Mouse (Mus musculus) limb, embryonic 11.5 days (tissue): ENCODE results near the gene Miox. TPM values are rescaled to one million over a fixed set of nuclear protein-coding genes. Genes with fewer than 3 reads are reported as not detected.

ENCODE experiments used
- ATAC-seq: fragments of 200-750 bp; cut with Nextera tagmentation; 2 replicates; pipeline ENCODE4 v1.8.0; 2017; ENCODE audit warnings: low read depth; ENCODE audit not compliant: insufficient number of reproducible peaks, low FRiP score, low TSS enrichment
- DNase-seq: peaks from one replicate; pipeline ENCODE4 v3.0.0-alpha.2; 2015; ENCODE audit warnings: low spot score
- H3K27ac ChIP-seq: fragments of 300-500 bp; sonication (generic); replicated peaks from 2 replicates; pipeline ENCODE4 v1.5.1; 2014; ENCODE audit warnings: low read depth, mild to moderate bottlenecking, low read length
- H3K27me3 ChIP-seq: fragments of 300-500 bp; sonication (generic); 2 replicates; pipeline ENCODE4 v1.6.1; 2014; ENCODE audit warnings: mild to moderate bottlenecking, low read length, mixed read lengths; ENCODE audit not compliant: control insufficient read depth, insufficient read depth
- H3K36me3 ChIP-seq: fragments of 300-500 bp; sonication (generic); 2 replicates; pipeline ENCODE4 v1.6.1; 2014; ENCODE audit warnings: mild to moderate bottlenecking, low read length, moderate library complexity, mixed read lengths; ENCODE audit not compliant: control insufficient read depth, insufficient read depth
- H3K4me1 ChIP-seq: fragments of 300-500 bp; sonication (generic); 2 replicates; pipeline ENCODE4 v1.6.1; 2014; ENCODE audit warnings: low read length, mixed read lengths; ENCODE audit not compliant: control insufficient read depth, insufficient read depth
- H3K4me2 ChIP-seq: fragments of 300-500 bp; sonication (generic); 2 replicates; pipeline ENCODE4 v1.6.1; 2014; ENCODE audit warnings: low read depth, mild to moderate bottlenecking, moderate library complexity; ENCODE audit not compliant: severe bottlenecking
- H3K4me3 ChIP-seq: fragments of 300-500 bp; sonication (generic); 2 replicates; pipeline ENCODE4 v1.5.1; 2014; ENCODE audit warnings: low read depth, low read length
- H3K9ac ChIP-seq: fragments of 300-500 bp; sonication (generic); 2 replicates; pipeline ENCODE4 v1.6.1; 2014; ENCODE audit warnings: mild to moderate bottlenecking, low read length
- H3K9me3 ChIP-seq: fragments of 300-500 bp; sonication (generic); 2 replicates; pipeline ENCODE4 v1.6.1; 2016; ENCODE audit warnings: low read length; ENCODE audit not compliant: control insufficient read depth
- WGBS: fragments of 180-500 bp; shearing (Covaris S2); extraction: QIAGEN DNeasy Blood & Tissue Kit; methylation state at CpG from one replicate; pipeline ENCODE4 v1.1.7; 2014; 5-methylcytosine and 5-hydroxymethylcytosine counted together
- polyA plus RNA-seq: library from polyadenylated mRNA; unstranded; fragments of >200 nt; fragmentation: Nextera tagmentation; extraction: Ambion mirVana; gene quantifications from 2 replicates; pipeline ENCODE4 v1.2.1, GENCODE M21; 2014

The Miox gene
- polyA plus RNA-seq, 1 experiment from 2014 or later, result not detected

DNA sequence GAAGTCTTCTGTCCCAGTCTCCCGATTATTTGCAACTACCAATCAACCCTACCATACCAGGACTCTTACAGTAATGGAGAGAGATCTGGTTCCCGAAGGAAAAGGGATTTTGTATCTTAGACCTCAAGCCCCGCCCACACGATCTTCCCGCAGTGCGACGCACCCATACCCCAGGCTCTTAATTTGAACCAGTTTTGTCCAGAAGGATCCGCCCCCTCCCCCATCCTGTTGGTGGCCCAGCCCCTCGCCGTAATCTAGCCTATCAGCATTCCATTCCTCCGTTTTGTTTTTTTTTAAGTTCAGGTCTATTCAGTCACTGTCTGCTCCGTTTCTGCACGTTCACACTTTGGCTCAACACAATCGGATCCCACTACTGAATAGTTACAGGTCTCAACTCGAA is 22.2 kb downstream of the Miox start:
- under 1% methylated on average over 15 of the region's 15 CpGs for WGBS
- H3K4me2 ChIP-seq, result peak overlapping the region; percentile 54
- ATAC-seq (peak; percentile 82), DNase-seq (peak; percentile 93)
- H3K4me1 ChIP-seq, result peaks cover 8% of the 10 kb centered on the region; the same call in 1 of the 2 replicates
- H3K27me3 ChIP-seq, result no peaks in the 10 kb centered on the region
- H3K9me3 ChIP-seq, result no peaks in the 10 kb centered on the region
- H3K4me3 ChIP-seq, result peak overlapping the region; percentile 86
- peak overlapping the region; percentile 81 for H3K9ac ChIP-seq
- H3K27ac ChIP-seq, result peak overlapping the region; percentile 73; the same call in 1 of the 2 replicates
- peaks cover 14% of the 10 kb centered on the region for H3K36me3 ChIP-seq

DNA sequence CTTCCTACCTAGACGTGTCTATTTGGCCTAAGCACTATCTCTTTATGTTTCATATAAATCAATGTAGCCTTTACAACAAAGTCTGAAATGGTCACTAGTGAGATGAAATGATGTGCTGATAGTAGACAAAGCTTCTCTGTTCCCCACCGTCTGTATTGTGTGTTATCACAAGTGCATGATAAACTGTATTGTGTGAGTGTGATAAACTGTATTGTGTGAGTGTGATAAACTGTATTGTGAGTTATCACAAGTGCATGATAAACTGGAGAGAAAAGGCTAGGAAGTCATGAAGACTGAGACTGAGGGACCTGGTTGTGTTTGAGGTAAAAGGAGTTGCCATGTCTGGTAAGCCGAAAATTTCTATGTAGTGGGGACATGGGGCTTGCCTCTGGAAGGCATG is 24.6 kb downstream of the Miox start:
- 89% methylated on average over 3 of the region's 3 CpGs for WGBS
- no peak overlapping the region for H3K4me3 ChIP-seq
- no peak overlapping the region for H3K27ac ChIP-seq
- DNase-seq (no peak), ATAC-seq (no peak)
- H3K4me1 ChIP-seq, result peaks cover 8% of the 10 kb centered on the region; the same call in 1 of the 2 replicates
- H3K4me2 ChIP-seq, result no peak overlapping the region
- peaks cover 15% of the 10 kb centered on the region for H3K36me3 ChIP-seq
- H3K9me3 ChIP-seq, result no peaks in the 10 kb centered on the region
- no peaks in the 10 kb centered on the region for H3K27me3 ChIP-seq
- no peak overlapping the region for H3K9ac ChIP-seq

DNA sequence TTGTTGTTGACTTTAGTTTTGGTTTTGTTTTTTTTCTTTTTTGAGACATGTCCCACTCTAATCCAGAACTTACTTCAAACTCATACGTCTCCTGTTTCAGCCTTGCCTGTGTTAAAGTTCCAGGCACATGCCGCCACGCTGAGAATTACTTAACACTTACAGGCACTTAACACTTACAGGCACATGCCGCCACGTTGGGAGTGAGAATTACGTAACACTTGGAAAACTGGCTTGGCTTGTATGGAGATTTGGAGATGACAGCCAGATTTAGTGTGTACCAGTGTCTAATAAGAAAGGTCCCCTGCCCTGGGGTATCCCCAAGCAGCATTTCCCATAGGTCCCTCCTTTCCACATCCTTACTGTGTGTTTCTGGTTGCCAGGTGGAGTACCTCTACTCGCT is 28.9 kb downstream of the Miox start:
- Histone ChIP-seq H3K4me1 (no peaks in the 10 kb centered on the region), H3K9ac (no peak overlapping the region), H3K4me2 (no peak overlapping the region), H3K27me3 (no peaks in the 10 kb centered on the region), H3K4me3 (no peak overlapping the region), H3K9me3 (no peaks in the 10 kb centered on the region), H3K36me3 (peaks cover 41% of the 10 kb centered on the region), H3K27ac (no peak overlapping the region)
- no peak for ATAC-seq
- no peak for DNase-seq
- 90% methylated on average over 7 of the region's 7 CpGs for WGBS

DNA sequence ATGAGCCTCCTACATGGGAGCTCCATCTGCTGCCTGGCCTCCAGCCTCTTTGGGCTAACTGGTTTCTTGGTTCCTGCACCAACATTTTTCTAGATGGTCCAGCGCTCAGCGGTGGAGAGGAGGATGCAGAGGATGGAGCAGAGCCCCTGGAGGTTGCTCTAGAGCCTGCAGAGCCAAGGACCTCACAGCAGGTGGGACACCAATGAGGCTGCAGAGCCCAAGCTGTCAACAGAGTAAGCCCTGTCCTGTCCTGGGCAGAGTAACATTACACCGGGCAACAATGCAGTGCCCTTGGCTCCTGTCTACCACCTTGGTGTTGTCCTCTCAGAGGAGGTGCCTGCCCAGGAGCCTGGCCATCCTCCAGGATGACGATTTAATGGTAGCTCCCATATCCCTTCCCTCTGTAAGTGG is 30.9 kb downstream of the Miox start:
- H3K4me3 ChIP-seq, result no peak overlapping the region
- DNase-seq (no peak), ATAC-seq (no peak)
- 93% methylated on average over 4 of the region's 4 CpGs for WGBS
- H3K9ac ChIP-seq, result no peak overlapping the region
- H3K4me1 ChIP-seq, result no peaks in the 10 kb centered on the region
- no peaks in the 10 kb centered on the region for H3K27me3 ChIP-seq
- no peak overlapping the region for H3K4me2 ChIP-seq
- peaks cover 56% of the 10 kb centered on the region for H3K36me3 ChIP-seq
- H3K9me3 ChIP-seq, result no peaks in the 10 kb centered on the region
- no peak overlapping the region for H3K27ac ChIP-seq

DNA sequence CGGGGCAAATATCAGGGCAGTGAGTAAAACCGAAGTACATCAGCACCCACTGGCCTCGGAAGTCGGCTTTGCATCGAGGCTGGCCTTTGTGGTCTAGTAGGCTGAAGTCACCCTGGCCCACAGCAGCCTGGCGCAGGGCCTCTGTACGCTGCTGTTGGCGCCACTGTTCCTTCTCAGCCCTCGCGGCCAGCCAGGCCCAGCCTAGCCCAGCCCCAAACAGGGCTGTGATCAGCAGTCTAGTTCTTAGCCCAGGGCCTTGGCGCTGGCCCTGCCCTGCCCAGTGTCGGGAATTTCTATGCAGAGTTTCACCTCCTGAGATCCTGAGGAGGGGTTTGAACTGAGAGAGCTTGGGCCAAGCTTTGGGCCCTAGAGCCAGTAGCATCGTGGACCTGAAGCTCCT is 37.9 kb downstream of the Miox start:
- Histone ChIP-seq H3K27me3 (peaks cover 11% of the 10 kb centered on the region), H3K4me1 (peaks cover 10% of the 10 kb centered on the region), H3K27ac (no peak overlapping the region), H3K9me3 (no peaks in the 10 kb centered on the region), H3K4me3 (no peak overlapping the region), H3K4me2 (no peak overlapping the region), H3K9ac (no peak overlapping the region), H3K36me3 (peaks cover 35% of the 10 kb centered on the region)
- WGBS, result 91% methylated on average over 13 of the region's 13 CpGs
- ATAC-seq, result no peak
- DNase-seq, result no peak

DNA sequence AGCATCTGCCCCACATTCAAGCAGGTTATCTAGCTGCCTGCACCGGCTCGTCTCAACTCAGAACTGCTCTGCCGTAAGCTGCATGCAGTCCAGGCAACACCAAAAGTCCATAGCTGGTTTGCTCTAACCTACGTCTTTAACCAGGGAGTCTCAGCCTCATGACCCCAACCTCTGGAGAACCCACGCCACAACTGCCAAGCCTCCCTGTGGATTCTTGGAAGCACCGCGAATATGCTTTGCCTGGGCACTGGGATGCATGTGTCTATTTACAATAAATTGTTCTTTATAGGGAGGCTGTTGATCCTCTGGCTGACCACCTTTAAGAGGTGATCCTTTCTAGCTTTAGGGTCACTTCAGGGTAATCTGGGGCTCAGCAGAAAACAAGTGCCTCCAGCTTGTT is 38.3 kb downstream of the Miox start:
- 81% methylated on average over 7 of the region's 7 CpGs for WGBS
- Histone ChIP-seq H3K4me3 (no peak overlapping the region), H3K27me3 (peaks cover 16% of the 10 kb centered on the region), H3K9me3 (no peaks in the 10 kb centered on the region), H3K4me1 (peaks cover 14% of the 10 kb centered on the region), H3K4me2 (peak overlapping the region; percentile 84; the same call in 1 of the 2 replicates), H3K9ac (no peak overlapping the region), H3K36me3 (peaks cover 35% of the 10 kb centered on the region), H3K27ac (no peak overlapping the region)
- ATAC-seq (no peak), DNase-seq (no peak)

DNA sequence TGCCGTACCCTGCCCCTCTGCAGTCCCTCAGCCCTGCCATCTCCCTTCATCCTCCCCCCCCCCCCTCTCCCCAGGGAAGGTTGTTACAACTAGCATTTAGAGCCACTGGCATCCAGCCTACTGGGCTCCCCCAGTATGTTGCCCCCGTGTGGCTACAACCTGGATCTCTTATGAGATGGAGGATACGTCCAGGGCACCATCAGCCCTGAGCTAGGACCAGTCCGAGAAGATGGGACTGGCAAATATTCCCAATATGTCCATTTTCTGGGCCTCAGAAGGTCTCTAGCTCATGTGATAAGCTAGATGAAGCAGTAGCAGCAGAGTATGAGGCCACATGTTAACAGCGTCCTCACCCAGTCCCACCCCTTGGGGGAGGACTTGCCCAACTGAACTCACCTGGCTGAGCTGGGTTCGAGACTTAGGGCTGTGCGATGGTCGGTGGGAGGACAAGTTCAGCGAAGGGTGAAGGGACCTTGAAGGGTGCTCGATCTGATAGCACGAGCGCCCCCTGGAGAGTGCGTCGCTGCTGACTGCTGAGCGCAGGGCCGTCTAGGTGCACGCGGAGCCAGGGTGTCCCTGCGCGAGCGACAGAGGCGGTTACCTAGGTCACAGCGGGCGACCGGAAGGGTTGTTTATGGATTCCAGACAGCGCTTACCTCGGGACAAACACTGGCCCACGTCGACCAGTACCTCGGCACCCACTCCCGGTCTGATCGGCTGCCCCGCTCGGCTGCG is 39.0 kb downstream of the Miox start:
- no peaks in the 10 kb centered on the region for H3K9me3 ChIP-seq
- ATAC-seq (peak; percentile 71), DNase-seq (peak; percentile 85)
- H3K36me3 ChIP-seq, result peaks cover 28% of the 10 kb centered on the region
- peaks cover 15% of the 10 kb centered on the region for H3K4me1 ChIP-seq
- H3K4me3 ChIP-seq, result peak overlapping the region; percentile 57
- H3K4me2 ChIP-seq, result peak overlapping the region; percentile 84
- WGBS, result 1% methylated on average over 35 of the region's 35 CpGs
- H3K27me3 ChIP-seq, result peaks cover 22% of the 10 kb centered on the region
- peak overlapping the region; percentile 66 for H3K9ac ChIP-seq
- H3K27ac ChIP-seq, result peak overlapping the region; percentile 91

DNA sequence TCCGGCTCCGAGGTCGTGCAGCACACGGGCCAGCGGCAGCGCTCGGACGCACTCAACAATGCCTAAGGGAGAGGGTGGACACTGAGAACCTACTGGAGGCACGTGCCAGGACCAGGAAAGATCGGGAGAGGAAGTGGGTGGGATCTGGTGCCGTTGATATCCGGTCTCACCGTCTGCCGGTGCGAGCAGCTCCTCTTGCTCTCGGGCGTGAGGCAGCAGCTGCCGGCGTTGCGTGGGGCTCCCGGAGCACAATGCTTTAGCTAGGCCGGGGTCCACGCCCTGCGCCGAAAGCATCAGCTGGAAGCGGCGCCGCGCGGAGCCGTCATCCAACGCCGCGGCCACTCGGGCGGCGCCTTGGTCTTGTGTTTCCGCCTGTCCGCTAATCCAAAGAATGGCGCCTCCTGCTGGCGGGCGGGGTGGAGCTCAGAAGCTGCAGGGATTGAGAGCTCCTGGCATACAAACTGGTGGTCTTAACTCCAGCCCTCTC is 39.6 kb downstream of the Miox start, which contains the start of gene Sco2:
TSS of gene Sco2 (minus strand) at position 85 of the 487 bp plus-strand sequence.
- H3K36me3 ChIP-seq, result peaks cover 24% of the 10 kb centered on the region
- H3K4me3 ChIP-seq, result peak within 1 kb of the TSS; percentile 57
- H3K27ac ChIP-seq, result peak within 1 kb of the TSS; percentile 91
- H3K4me2 ChIP-seq, result peak within 1 kb of the TSS; percentile 84
- H3K9me3 ChIP-seq, result no peaks in the 10 kb centered on the region
- DNase-seq (peak; percentile 99), ATAC-seq (peak; percentile 63)
- WGBS, result under 1% methylated on average over 42 of the region's 42 CpGs
- peaks cover 15% of the 10 kb centered on the region for H3K4me1 ChIP-seq
- peak within 1 kb of the TSS; percentile 66 for H3K9ac ChIP-seq
- H3K27me3 ChIP-seq, result peaks cover 28% of the 10 kb centered on the region
